Mouse (Mus musculus) small intestine, adult 2 months (tissue): Measurements from ENCODE around the gene Cyp2d40.

Source experiments
- CTCF ChIP-seq: fragments of 200-500 bp; IDR thresholded peaks from 2 replicates; pipeline ENCODE4 v1.5.1; 2012; ENCODE audit warnings: low read depth, mild to moderate bottlenecking, control low read depth, inconsistent platforms, low read length, moderate library complexity, mixed read lengths; ENCODE audit not compliant: insufficient replicate concordance, insufficient read length; ENCODE audit errors: extremely low read depth
- POLR2A ChIP-seq: fragments of 200-500 bp; IDR thresholded peaks from 2 replicates; pipeline ENCODE4 v1.6.1; 2012; ENCODE audit warnings: low read depth, mild to moderate bottlenecking, control low read depth, inconsistent platforms, low read length, moderate library complexity

DNA sequence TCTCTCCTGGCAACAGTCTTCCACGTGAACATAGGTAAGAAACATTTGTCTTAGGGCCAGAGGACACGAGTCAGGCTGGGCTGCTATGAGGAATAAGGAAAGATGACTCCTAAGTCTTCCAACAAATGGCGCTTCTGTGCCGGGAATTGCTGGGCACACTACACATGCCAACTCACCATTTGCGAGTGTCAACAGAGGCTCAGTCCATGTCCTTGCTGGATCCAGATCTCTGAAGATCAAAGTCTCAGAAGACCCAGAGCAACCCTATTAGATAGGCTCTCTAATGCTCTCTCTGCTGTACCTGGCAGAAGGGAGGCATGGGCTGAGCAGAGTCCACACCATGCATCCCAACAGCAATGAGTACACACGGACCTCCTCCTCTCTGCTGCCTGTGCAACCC is 898 bp upstream of the Cyp2d40 start:
- TF ChIP-seq CTCF (no peak), POLR2A (no peak)
